Mouse (Mus musculus) urinary bladder, postnatal 36 days (tissue): ENCODE measurements around the gene Pbld2.
A peak's percentile ranks its signal among the peaks of the same experiment; 100 is the strongest.
"Not testable (repeated sequence)": the region's sequence is repeated elsewhere in the genome, so short reads cannot be mapped to it uniquely, and the experiment has no call there.

ENCODE experiments used
- DNase-seq, 2 experiments: peaks; one replicate each; pipeline ENCODE4 v3.0.0; 2022; ENCODE audit warnings: low spot score in 2 of 2, mixed read lengths in 1 of 2

Pbld2 gene

DNA sequence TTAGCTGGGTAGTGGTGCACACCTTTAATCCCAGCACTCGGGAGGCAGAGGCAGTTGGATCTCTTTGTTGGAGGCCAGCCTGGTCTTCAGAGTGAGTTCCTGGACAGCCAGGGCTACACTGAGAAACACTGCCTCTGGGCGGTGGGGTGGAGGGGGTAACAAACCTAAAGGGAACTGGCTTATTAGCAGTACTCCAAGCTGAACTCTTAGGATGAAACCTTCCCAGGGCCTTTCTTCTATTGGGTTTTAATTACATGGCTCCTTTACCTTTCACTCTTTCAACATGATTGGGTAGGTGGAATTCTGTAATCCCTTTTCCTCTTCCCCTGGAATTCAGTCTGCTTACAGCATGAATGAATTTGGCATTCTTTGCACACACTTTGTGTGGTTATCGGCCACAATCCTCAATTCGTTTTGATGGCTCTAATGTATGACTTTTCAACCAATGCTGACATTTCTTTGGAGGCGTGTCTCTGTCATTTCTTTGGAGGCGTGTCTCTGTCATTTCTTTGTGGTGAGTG is 1.4 kb downstream of the Pbld2 start:
- DNase-seq = no peak

DNA sequence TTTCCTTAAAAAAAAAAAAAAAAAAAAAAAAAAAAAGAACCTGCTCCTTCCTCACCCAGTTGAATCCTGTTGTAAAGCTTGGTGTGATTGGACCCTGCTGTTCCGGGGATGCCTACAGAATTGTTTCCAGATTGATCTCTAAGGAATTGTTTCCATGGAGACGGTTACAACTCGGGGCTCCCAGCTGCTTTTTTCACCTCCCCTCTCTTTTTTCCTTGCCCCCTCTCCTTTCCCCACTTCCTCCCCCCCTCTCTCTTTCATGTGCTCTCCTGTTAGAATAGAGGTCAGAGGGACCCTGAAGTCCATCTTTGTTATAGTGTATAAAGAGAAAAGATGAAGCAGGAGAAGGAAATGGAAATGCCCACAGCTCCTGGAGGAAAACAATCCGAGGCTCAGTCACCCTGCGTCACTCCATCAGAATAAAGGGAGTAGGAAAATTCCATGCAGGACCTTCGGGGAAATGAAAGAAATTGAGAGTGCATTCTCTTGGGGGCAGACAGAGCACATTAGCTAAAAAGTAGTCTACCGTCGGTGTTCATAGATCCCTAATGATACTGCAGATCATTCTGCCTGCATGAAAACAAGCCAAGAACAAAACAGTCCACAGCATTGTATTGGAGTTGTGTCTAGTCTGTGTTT is 2.2 kb downstream of the Pbld2 start:
- DNase-seq = no peak

DNA sequence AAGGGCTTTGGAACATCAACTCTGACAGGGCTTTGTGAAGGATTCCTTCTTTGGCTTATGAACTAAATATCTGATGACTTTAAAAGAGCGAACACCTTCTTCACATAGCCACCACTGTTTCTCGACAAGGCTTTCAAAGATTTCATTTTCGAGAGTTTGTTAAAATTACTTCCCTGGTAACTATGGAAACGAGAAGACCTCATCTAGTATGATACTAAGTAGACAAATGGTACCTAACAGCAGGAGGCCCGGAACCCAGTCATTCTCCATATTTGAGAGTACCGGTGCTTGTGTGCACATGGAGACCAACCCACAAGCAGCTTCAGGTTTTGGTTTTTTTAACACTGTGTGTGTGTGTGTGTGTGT is 2.7 kb downstream of the Pbld2 start:
- no peak for DNase-seq

DNA sequence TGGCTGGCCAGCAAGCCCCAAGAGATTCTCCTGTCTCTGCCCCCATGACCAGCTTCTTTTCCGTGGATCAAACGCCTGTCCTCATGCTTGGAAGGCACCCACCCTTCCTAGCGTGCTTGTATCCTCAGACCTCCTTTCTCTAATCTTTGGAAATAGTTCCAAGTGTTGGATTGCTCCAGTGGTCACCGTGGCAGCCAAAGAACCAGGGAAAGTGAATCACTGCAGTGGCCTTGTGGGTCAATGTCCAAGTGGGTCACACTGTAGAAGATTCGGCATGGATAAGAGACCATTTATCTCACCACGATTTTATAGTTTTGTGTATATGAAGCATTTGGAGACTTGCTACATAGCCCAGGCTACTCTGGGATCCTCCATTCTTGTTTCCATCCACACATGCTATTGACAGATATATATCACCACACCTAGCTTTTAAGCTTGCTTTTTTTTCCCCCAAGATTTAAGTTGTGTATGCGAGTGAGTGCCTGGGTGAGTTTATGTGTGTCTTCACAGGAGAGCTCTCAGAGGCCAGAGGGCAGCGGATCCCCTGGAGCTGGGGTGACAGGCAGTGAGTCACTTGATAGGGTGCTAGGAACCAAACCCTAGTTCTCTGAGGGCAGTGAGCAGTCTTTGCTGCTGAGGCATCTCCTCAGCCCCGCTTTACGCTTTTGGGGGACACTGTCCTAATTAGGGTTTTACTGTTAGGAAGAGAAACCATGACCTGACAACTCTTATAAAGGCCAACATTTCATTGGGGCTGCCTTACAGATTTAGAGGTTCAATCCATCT is 3.5 kb downstream of the Pbld2 start:
- no peak for DNase-seq

DNA sequence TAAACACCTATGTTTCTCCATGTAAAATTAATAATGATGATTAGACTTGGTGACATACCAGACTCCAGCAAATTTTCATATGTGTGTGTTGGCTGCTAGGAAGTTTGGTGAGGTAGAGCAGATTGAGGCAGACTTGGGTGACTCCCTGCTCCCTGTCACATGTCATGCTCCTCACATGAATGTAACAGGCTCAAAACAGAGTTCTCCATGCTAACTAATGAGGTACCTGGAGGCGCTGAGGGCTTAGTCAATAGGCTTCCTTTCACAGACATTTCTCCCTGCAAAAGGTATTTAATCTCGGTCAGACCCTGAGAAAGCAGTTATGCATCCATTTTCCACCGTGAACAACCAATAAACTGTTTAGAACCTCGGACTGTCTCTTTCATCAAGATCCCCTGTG is 4.3 kb downstream of the Pbld2 start:
- DNase-seq = no peak

DNA sequence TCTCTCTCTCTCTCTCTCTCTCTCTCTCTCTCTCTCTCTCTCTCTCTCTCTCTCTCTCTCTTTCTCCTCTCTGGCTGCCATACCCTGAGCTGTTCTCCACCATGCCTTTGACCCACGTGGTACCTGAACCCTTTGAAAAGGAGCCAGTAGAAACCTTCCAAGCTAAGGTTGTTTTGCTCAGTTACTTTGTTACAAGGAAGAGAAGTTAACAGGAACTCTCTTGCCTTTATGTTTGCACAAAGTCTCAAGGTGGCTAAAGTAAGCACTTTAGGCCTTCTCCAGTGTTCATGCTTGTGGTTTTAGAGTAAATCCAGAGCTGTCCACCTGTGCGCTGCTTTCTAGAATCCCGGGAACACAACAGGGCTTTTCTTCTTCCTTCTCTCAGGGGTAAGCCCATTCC is 8.2 kb downstream of the Pbld2 start:
- DNase-seq = no peak

DNA sequence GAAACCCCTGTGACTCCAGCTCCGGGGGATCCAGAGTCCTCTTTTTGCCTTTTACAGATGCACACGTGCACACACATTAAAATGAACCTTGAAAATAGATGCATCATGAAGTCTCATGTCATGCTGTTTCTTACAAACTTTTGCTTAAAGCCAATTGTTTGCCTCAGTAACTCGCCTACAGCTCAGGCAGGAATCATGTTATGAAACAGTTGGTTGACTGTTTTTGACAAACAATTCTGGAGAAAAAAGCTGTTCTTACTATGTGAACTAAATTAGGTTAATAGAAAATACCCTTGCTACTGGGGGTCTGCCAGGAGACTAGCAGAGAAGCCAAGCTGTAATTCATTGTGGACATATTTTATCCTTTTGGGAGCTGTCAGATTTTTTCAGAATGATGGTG is 8.8 kb downstream of the Pbld2 start:
- no peak for DNase-seq

DNA sequence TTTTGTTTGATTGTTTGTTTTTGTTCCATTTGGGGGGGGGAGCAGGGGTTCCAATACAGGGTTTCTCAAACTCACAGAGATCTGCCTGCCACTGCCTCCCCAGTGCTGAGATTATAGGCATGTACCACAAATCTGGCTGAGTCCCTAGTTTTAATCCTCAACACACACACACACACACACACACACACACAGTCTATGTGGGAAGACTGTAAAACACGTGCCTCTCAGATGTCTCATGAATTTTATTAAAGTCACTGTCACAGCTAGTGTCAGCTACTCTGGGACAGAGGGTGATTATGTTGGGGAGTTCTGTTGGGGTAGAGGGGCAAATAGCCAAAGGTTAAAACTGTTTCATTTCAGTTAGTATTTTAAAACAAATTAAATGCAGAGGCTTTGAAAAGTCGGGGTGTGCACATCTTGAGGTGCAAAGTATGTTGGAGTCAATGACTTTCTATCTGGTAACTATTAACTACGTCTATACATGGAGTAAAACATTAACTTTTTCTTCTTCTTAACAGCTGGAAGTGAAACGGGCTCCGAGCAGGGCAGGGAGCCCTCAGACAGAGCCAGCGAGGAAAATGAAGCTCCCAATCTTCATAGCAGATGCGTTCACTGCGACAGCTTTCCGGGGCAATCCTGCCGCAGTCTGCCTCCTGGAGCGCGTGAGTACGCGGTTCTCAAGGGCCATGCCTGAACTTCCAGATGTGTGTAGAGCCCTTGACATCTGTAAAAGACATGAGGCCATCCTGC is 14.6 kb downstream of the Pbld2 start:
- DNase-seq = no peak

DNA sequence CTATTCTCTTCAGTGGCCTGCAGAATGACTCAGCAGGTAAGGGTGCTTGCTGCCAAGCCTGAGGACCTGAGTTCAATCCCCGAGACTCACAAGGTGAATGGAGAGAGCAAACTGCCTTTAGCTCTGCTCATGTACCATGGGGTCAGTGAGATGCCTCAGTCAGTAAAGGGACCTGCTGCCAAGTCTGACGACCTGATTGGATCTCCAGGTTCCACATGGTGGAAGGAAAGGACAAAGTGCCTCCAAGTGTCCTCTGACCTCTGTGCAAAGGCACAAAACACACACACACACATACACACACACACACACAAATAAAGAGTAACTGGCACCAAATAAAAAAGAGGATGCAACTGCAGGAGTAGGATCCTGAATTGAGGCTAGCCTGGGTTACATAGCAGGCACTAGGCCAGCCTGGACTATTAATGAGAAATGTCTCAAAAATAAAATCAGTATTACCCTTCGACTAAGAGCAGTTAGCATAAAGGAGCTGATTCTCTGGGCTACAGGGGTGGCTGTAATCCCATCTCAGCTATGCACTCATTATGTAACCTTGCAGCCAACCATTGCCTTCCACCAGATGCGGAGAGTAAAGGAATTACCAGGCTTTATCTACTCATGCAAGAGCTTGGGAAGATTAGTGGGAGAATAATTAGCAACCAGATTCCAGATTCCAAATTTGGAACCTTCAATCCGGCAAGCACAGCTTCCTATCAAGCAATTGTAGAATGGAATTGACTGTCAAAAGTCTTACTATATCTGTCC is 15.9 kb downstream of the Pbld2 start:
- no peak for DNase-seq

DNA sequence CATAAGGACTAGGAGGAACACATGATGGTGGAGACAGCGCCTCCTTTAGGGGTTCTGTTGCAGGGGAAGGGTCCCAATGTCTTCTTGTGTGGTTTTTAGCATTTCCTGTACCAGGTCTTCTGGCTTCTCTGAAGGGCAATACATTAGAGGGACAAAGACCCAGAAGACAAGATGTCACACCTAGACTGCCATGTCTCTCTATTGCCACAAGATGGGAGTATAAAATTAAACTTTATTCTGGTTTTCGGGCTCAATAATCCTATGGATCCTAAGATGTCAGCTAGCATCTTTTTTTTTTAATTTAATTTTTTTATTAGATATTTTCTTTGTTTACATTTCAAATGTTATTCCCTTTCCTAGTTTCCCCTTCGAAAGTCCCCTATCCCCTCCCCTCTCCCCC is 19.0 kb downstream of the Pbld2 start:
- no peak for DNase-seq

DNA sequence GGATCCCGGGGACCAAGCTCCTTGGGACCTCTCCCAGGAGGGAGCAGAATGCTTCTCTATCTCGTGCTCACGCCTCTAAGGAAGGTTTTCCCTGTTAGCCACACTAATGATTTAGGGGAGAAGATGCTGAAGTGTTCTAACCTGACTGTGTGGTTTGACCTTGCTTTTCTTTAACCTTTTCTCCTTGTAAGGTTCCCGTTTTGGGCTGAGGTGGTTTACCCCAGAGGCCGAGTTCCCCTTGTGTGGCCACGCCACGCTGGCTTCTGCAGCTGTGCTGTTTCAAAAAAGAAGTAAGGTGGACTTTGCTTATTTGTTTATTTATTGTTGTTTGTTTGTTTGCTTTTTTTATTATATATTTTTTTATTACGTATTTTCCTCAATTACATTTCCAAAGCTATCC is 23.6 kb downstream of the Pbld2 start:
- no peak for DNase-seq

DNA sequence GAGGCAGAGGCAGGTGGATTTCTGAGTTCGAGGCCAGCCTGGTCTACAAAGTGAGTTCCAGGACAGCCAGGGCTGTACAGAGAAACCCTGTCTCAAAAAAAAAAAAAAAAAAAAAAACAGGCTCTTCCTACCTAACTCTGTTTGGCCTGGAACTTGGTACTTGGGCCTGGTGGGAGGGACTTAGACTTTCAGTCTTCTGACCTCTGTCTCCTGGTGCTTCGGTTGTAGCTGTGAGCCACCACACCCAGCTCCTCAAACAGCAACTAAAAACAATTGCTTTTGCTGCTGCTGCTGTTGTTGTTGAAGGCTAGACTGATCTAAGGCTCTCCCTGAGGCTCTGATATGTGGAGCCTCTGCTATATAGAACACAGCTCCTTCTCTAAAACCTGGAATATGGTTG is 25.0 kb downstream of the Pbld2 start:
- no peak for DNase-seq

DNA sequence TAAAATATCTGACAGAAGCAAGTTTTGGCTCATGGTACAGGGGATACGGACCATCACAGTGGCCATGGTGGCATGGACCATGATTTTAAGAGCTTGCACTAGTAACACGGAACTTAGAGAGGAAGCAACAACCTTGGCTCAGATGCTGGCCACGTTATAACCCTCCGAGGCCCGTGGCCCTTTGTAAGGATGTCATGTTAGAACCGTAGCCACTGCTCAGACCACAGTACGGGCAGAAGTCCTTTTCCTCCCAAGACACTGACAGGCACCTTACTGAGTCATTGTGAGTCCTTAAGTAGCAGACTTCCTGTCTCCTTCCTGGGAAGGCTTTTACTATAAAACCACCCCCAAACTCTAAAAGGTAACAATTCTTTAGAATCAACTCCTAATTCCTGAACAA is 27.2 kb downstream of the Pbld2 start:
- DNase-seq = no peak

DNA sequence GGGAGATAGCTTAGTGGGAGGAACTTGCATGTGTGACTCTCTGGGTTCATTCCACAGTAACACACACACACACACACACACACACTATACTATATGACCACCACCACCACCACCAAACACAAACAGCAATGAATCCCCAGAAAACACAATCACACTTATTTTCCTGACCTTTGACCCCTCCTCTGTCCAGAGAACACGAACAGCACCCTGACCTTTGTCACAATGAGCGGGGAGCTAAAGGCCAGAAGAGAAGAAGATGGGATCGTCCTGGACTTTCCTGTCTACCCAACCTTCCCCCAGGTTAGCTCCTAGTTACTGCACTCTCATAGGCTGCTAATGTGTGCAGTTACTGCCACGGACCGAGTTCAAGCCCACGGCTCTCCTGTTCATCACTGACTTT is 27.9 kb downstream of the Pbld2 start:
- DNase-seq = no peak

DNA sequence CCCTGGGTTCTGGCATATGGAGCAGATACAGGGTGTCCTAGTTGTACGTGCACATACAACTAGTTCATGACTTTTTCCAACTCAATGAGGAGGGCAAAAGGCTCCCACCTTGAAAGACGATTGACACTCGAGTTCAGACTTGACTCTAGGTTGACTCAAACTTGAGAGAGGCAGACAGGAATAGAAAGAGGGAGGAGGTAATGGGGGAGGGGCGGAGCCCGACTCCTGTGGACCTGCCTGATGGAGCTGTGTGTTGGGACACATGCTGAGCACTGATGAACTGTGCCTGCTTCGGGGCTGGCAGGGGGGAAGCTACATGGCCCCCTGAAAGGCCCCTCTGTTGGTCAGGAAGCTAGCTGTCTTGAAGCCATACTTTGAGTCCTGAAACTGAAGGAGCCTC is 28.9 kb downstream of the Pbld2 start:
- DNase-seq = peak in 1 of 2 experiments; percentile 56

DNA sequence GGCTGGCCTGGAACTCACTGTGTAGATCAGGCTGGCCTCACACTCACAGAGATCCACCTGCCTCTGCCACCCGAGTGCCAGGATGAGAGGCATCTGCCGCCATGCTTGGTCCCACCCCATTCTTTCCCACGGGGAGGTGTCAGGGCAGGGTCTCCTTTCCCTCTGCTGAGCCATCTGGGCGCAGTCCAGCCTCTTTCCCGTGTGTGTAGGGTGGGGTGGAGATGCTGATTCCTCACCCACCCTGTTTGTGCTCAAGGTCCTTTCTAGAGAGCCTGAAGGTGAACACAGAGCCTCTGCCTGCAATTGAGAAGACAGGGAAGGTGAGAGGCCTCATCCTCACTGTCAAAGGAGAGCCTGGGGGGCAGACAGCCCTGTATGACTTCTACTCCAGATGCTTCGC is 30.0 kb downstream of the Pbld2 start:
- not testable (repeated sequence) for DNase-seq

DNA sequence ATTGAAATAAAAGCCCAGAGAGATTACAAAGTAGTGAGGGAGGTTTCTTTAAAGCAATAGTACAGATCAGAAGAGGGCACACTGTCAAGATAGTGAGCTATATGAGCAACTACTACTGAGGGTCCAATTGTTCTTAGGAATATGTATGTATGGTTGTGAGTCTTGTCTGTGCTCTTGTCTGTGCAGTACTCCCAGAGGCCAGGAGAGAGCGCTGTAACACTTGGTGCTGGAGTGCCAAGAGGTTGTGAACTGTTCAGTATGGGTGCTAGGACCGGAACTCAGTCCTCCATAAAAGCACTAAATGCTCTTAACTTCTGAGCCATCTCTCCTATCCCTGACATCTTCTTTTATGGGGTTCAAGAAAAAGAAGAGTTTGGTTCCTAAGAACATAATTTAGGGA is 30.5 kb downstream of the Pbld2 start:
- DNase-seq = no peak

DNA sequence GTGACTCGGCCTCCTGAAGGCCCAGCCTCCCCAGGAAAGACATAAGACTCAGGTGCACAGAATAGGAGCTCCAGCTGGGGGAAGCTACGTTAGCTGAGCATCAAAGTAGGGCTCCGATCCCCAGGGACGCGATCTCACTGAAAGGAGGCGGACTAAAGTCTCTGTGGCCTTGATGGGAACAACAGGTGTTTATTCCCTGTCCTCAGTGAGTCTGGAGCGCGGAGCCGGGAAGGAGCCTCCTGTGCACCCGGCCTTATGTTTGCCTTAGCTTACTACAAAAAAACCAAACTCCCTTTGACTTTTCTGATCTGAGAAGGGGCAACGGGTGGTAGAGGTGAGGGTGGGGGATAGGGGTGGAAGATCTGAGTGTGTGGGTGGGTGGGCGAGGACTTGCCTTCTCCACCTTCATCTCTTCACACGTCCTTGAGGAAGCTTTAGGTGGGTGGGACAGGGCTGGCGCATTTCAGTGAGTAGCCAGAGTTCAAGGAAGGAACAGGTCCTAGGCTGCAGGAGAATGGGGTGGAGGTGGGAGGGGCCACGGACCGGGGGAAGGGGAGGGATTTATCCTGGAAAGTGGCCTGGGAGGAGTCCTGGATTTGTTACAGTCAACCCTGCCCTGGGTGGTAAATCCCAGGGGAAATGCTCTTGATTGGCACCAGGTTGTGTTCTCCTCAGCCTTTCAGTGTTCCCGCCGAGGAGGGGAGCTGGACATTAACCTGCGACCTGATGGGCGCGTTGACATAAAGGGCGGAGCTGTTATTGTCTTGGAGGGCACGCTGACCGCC is 33.0 kb downstream of the Pbld2 start:
- DNase-seq = peak in 1 of 2 experiments; percentile 36

DNA sequence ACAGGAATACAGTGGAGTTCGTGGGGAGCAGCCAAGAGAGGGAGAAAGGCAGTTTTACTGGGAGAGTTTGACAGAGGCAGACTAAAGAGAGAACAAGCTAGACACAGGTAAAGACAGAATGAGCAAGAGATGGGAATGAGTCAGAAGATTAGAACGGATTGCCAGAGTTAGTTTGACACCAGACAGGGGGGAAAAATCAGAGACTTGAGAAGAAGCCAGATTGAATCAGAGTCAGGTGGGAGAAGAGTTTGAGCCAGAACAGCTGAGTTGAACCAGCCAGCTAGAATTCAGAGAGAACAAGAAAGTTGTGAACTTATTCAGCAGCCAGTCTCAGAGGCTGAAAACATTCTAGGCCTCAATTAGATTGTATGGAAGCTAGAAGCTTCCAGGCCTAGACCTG is 35.7 kb downstream of the Pbld2 start, which contains the start of gene Pbld1:
Gene Pbld1 (plus strand): TSS at position 301 of the 400 bp plus-strand sequence.
- DNase-seq = no peak

DNA sequence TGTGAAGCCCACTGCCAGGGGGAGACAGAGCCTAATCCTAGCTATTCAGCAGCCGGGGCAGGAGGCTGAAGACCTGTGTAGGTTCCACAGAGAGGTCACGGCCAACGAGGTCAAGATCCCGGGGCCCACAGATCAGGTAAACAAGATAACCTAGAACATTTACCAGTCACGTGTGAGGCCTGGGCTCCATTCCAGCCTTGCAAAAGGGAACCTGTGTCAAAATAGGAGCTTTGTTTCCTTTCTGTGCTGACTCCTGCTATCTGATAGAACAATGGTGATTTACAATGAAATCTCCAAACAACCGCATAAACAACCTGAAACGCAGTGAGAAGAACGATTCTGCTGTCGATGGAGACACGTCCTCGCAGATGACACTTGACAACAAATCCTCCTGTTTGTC is 36.3 kb downstream of the Pbld2 start:
- peak; percentile 71 to 80 for DNase-seq

DNA sequence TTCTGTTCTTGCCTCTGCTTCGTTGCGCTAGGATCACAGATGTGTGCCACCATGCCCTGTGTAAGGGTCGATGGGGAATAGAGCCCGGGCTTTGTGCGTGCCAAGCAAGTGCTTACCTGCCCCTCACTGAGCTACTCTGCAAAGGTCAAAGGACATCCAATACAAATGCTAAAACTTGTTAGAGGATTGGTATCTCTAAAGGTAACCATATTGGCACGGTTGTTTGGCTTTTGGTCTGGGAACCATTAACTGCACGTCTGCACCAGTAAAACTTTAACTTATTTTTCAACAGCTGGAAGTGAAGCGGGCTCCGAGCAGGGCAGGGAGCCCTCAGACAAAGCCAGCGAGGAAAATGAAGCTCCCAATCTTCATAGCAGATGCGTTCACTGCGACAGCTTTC is 37.2 kb downstream of the Pbld2 start:
- DNase-seq = peak in 1 of 2 experiments; percentile 13
